Mouse (Mus musculus) brain, embryonic 14.5 days (tissue): ENCODE results near the gene Fbxw11. TPM values are rescaled to one million over a fixed set of nuclear protein-coding genes. Genes with fewer than 3 reads are reported as not detected.
"Not testable (repeated sequence)": the region's sequence is repeated elsewhere in the genome, so short reads cannot be mapped to it uniquely, and the experiment has no call there.

Source experiments
- DNase-seq: peaks from one replicate; pipeline ENCODE4 v3.0.0-alpha.2; 2011; ENCODE audit warnings: low read depth
- CTCF ChIP-seq: fragments of 200-500 bp; IDR thresholded peaks from 2 replicates; pipeline ENCODE4 v1.5.1; 2012; ENCODE audit warnings: inconsistent platforms, mild to moderate bottlenecking, moderate library complexity, borderline replicate concordance; ENCODE audit not compliant: insufficient read depth, insufficient read length; ENCODE audit errors: extremely low read depth
- POLR2A ChIP-seq: fragments of 200-500 bp; IDR thresholded peaks from 2 replicates; pipeline ENCODE4 v1.6.1; 2012; ENCODE audit warnings: mild to moderate bottlenecking, inconsistent platforms, borderline replicate concordance; ENCODE audit not compliant: poor library complexity, insufficient read depth, insufficient read length, severe bottlenecking; ENCODE audit errors: extremely low read depth
- polyA plus RNA-seq: library from polyadenylated mRNA; depleted of rRNA; stranded (reverse); fragments of >200 nt; gene quantifications from 2 replicates; pipeline ENCODE4 v1.2.3, GENCODE M21; 2012

Gene Fbxw11
- polyA plus RNA-seq, 1 experiment: 105 TPM

GRCm38 (mm10) chr11:32688245-32688855, 45.8 kb downstream of the Fbxw11 start:
- no peak for DNase-seq
- TF ChIP-seq POLR2A (no peak), CTCF (no peak)

- DNase-seq: no peak
- TF ChIP-seq CTCF: no peak
- TF ChIP-seq POLR2A: no peak
Measured at GRCm38 (mm10) chr11:32689510-32689909, 47.0 kb downstream of the Fbxw11 start.

- TF ChIP-seq CTCF (no peak), POLR2A (no peak)
Measured at GRCm38 (mm10) chr11:32692834-32693233, 50.3 kb downstream of the Fbxw11 start.

GRCm38 (mm10) chr11:32693431-32694141, 51.1 kb downstream of the Fbxw11 start:
- peak; percentile 43; the same call in 1 of the 2 replicates for TF ChIP-seq CTCF
- TF ChIP-seq POLR2A: no peak
- DNase-seq: peak; percentile 57

More at GRCm38 (mm10) chr11:32692834-32693233, 50.3 kb downstream of the Fbxw11 start:
- no peak for DNase-seq

- DNase-seq: not testable (repeated sequence)
Measured at GRCm38 (mm10) chr11:32694322-32695003, 51.9 kb downstream of the Fbxw11 start.

GRCm38 (mm10) chr11:32696446-32697090, 54.0 kb downstream of the Fbxw11 start:
- no peak for DNase-seq
- TF ChIP-seq POLR2A (no peak), CTCF (no peak)

GRCm38 (mm10) chr11:32697695-32698094, 55.2 kb downstream of the Fbxw11 start:
- no peak for TF ChIP-seq CTCF
- no peak for TF ChIP-seq POLR2A
- DNase-seq: no peak

- DNase-seq: no peak
- no peak for TF ChIP-seq CTCF
- TF ChIP-seq POLR2A: no peak
Measured at GRCm38 (mm10) chr11:32699913-32700493, 57.5 kb downstream of the Fbxw11 start.

GRCm38 (mm10) chr11:32701566-32701965, 59.0 kb downstream of the Fbxw11 start:
- TF ChIP-seq CTCF (no peak), POLR2A (no peak)

GRCm38 (mm10) chr11:32704241-32704890, 61.8 kb downstream of the Fbxw11 start:
- TF ChIP-seq CTCF: no peak
- peak; percentile 50 for DNase-seq

More at GRCm38 (mm10) chr11:32701566-32701965, 59.0 kb downstream of the Fbxw11 start:
- DNase-seq: no peak

- no peak for DNase-seq
- no peak for TF ChIP-seq CTCF
Measured at GRCm38 (mm10) chr11:32706406-32706993, 64.0 kb downstream of the Fbxw11 start.

- TF ChIP-seq POLR2A: no peak
- no peak for TF ChIP-seq CTCF
- DNase-seq: peak; percentile 33
Measured at GRCm38 (mm10) chr11:32707481-32707880, 65.0 kb downstream of the Fbxw11 start.
